Mouse (Mus musculus) cerebellum, postnatal 14 days (tissue): ENCODE data around the gene Msrb3.

Experiments used
- DNase-seq, 2 experiments: peaks; one replicate each; pipeline ENCODE4 v3.0.0; 2021; ENCODE audit warnings: mixed read lengths in 2 of 2

Gene Msrb3

DNA sequence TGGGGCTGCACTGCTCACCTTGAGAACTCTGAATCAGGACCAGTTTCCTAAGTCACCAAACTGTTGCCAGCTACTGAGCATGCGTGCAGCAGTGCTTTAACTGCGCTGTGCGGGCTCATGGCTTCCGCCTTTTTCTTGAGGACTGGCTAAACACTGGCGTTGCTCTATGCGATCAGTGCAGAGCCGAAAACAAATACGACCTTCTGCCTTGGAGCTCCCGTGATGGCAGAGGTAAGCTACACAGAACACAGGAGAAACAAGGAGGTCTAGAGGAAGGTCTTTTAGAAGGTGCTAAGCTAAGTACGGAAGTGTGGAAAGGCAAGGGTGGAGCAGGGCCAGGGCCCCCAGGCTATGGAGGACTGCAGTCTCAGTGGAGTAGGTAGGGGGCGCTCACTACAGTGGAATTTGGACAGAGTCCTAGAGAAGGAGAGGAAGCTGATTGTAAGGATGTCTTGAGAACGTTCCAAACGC lies 41.3 kb downstream of the Msrb3 start:
- peak; percentile 44 to 56 for DNase-seq

- DNase-seq = no peak
These were observed 44.6 kb downstream of the Msrb3 start for GRCm38 (mm10) chr10:120854329-120854728.

DNA sequence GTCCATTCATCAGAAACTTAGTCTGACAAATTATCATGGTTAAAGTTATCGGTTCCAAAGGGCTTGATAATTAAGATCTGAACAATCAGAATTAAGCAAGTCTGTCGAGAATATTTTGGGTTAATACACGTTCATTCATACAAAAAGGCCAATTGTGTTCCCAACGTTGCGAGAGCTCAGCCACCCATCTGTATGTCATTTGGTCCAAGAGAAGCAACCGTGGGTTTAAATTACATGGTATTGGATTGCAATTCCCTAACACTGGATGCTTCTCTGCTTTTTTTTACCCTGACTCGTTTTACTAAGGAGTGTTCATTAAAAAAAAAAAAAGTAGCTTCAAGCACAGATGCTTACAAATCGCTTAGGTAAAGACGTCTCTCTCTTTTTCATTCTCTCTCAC lies 45.1 kb downstream of the Msrb3 start:
- DNase-seq = no peak

DNA sequence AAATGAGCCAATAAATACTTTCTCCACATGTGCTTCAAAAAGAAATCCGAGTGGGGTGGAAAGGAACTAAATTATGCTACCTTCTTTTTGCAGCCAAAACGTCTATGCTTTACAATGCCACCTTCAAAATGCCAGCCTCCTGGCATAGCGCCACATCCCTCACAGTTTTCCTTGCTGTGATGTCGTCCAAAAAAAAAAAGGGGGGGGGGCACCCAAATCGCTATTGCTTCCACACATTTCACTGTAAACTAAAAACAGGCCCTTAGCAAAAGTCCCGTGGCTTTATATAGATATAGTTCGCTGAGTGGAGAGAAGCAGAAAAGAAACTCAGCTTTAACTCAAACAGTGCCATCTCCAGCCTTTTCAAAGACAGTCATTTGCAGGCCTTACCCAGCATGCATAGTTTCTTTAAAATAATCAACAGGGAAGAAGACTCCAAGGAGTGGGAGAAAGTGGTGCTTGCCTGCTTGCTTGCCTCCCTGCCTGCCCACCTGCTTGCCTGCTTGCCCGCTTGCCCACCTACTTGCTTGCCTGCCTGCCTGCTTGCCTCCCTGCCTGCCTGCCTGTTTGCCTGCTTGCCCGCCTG lies 47.6 kb downstream of the Msrb3 start:
- peak; percentile 15 to 23 for DNase-seq

DNA sequence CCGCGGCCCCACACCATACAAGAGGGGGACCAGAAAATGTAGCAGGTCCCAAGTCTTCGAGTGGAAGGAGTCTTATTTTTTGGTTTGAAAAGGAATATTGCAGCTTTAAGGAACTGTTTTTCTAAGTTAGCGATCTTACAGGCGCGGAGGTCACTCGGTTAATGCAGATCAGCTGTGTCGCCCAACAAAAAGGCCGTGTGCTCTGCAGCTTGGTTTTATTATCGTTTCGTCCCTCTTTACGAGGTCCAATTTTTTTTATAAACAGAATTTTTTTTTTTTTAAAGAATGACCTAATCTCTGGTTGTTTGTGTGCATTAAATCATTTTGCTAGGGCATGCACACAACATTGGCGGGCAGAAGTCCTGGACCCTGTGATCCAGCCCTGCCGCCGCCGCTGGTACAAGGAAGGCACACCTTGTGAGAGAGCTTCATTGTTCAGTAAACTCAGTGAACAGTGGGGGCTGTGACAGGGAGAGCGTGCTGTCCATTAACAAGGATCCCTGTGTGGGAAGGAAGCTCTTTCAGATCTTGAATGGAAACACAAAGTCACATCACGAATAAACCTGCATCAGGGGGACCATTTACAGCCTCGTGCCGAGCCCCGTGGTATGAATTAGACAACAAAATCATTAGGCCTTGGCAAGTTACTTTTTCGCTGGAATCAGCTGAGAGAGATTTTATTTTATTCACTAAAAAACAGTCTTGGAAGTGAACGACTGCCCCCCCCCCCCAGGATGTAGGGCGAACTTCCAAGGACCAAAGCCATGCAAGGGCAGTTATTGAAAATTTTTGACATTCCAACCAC lies 48.3 kb downstream of the Msrb3 start:
- DNase-seq = no peak

- DNase-seq = no peak
These were observed 50.2 kb downstream of the Msrb3 start for GRCm38 (mm10) chr10:120848677-120849076.

DNA sequence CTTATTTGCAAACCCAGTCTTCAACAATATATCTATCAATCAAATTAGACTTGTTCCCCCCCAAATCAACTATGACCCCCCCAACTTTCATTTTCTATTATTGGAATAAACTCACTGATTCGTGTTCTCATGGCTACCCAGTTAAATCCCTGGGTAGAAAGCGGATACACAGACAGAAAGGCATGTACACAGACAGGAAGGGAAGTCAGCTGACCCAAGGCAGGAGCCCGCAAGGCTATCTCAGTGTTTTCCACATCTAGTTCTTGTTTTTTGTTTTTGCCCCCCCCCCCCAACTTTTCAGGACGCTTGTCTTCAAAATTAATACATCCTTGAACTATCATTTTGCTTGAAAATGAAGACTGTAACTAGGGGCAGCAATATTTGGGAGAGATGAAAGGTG lies 51.1 kb downstream of the Msrb3 start:
- DNase-seq = no peak

DNA sequence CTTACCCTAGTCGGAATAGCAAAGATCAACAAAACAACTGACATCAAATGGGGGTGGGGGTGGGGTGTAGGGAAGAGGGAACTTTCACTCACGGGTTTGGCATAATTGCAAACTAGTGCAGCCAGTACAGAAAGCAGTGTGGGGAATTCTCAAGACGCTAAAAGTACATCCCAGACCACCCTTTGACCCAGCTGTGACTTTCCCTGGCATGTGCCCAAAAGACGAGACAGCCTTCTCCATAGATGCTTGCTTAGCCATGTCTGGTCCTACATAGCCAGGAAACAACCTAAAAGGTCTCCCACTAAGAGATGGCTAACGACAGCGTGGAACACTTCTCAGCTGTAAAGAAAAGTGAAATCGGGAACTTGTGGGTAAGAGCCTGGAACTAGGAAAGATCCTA lies 58.9 kb downstream of the Msrb3 start:
- no peak for DNase-seq

DNA sequence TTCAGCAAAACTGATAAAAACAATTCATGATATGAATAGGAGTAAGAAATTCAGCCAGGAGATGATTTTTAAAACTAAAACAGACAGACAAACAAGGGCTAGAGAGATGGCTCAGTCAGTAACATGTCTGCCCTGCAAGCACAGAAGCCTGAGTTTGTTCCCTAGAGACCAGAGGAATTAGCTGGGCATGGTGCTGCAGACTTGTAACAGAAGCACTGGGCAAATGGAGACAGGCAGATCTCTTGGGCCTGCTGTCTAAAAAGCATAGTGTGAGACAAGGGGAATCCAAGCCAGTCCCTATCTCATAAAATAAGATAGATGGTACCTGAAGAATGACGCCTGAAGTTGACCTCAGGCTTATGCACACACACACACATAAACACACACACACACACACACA lies 64.4 kb downstream of the Msrb3 start:
- DNase-seq = no peak

DNA sequence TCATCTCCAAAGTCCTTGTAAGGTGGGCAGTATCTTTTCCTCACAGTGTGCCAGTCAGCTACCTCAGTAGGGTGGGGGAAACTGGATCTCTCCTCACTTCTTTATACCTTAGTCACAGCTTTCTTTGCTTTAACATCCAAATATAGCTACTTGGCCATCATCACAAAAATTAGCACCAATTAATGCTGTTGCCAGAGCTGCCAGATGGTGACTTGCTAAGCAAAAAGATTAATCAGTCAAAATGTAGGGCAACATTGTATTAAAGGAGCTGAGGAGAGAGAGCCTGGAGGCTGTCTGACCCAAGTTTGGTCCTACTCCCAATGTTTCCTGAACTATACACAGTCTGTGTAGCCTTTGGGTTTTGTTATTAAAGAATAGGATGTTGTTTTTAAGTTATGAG lies 65.1 kb downstream of the Msrb3 start:
- DNase-seq = peak; percentile 35 to 61

DNA sequence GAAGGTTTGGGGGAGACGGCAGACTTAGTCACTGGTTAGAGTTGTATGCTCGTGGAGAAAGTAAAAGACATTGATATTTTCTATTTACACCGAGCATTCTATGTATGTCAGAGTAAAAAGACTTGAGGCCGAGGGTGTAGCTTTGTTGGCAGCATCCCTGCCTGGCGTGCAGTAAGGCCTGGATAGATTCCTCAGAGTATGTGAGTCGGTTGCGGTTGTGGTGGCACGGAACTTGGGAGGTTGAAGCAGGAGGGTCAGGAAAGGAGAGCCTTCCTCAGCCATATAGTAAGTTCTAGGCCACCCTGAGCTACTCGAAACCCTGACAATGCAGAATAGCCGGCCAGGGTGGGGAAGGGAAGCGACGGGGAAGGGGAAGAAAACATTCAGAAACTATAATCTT lies 71.1 kb downstream of the Msrb3 start:
- no peak for DNase-seq

GRCm38 (mm10) chr10:120826795-120827669 lies 71.9 kb downstream of the Msrb3 start:
- DNase-seq = no peak

DNA sequence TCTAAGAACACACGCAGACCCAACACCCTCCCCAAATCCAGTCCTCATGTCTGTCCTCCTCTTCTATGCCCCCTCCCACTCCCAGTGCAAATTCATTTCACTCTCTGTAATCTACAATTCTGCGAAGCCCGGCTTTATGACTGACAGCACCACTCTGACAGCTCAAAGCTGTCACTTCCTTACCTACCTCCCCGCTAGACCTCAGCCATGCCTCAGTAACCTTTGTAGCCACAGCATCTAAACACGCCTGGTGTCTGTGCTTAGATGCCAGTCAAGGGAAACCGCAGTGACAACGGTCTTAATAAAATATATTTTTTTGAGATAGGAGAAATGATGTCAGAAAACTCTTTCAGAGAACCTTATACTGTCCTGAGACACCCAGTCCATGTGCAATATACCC lies 72.5 kb downstream of the Msrb3 start:
- no peak for DNase-seq

DNA sequence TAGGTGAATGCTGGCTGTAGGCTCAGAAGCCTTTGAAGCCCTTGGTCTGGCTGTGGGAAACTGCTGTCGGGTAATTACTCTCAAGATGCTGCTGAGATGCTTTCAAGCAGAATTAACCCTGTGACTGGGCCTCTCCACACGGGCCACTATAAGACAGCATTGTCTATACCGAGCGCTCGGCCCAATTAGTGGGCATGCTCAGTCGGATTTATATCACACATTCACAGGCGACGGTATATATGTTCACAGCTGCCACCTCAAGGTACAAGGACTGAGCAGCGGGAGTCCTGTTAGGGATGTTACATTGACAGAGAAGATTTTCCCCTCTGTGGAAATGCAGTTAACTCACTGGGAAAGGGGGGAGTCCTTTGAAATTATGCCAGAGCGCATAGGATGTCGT lies 73.3 kb downstream of the Msrb3 start:
- DNase-seq = no peak

DNA sequence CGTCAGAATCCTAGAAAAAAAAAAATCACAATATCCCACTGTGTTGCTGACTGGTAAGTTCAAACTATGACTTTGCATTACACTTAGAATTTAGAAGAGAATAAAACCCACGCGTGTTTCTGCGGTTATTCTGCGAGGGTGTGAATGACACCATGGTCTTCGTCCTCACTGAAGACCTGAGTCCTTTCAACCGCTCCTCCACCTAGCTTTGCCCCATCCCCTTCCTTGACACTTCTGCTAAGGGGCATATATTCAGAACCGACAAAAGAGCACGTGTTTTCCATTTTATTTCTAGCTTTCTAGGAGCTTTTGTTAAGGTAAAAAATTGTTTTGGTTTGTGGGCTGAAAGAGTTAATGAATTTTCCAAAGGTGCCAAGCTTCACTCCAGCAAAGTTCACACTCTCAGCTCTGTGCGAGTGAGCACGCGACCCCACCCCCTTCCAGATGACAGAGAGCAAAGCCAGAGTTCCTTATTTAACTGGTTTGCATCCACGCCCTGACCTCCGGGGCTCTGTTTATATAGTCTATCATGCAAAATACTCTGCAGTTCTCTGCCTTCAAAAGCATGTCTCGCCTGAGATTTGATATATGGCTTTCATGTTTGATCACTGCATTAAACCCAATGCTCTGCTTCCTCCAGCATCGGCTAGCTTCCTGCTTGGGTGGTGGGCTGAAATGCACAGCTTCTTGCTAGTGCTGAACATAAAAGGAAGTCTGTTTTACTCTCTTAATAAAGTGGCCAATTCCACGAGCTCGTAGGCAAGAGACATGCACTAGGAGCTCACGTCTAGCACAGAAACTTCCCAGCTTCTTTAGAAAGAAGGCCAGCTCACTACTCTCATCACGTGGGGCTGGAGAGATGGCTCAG lies 77.2 kb downstream of the Msrb3 start:
- no peak for DNase-seq

DNA sequence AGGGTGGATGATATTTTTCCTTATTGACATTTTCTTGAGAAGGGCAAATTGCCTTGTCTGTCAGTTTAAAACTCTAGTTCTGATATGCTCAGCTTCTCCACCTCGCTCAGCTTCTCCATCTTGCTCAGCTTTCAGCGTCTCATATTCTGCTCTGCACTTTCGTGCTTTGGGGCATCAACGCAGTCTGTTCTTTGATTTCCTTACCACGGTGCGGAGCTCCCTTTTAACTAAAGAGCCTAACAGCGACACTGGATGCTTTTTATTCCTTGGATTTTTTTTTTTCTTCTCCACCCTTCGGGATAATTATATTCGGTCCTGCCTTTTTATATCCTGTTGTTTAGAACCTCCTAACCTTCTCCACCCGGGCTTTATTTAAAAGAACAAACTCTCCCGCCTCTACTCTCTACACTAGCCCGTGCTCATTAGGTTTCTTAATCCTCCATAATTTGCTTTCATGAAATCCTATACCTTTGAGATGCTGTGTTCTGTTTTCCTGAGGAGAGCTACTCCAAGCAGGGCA lies 78.1 kb downstream of the Msrb3 start:
- DNase-seq = no peak

DNA sequence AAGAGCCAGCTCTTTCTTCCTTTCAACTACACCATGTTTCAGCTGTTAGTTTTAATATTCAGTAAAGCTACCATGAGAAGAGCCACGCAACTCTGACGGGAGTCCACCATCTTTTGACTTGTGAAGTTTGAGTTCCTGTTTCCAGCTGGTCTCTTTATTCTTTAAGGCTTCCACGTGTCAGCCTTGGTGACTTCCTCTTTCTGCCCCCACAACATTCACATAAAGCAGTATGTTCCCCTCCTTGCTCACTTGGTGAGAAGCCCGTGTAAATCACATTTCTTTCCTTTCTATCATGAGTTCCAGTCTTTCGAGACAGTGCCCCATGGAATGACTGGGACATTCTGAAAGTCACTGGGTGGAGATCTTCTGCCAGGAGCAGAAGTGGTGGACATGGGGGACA lies 83.6 kb downstream of the Msrb3 start:
- no peak for DNase-seq

GRCm38 (mm10) chr10:120811796-120812443 lies 87.0 kb downstream of the Msrb3 start:
- DNase-seq = no peak

- no peak for DNase-seq
These were observed 87.9 kb downstream of the Msrb3 start for GRCm38 (mm10) chr10:120810832-120811571.

- no peak for DNase-seq
These were observed 88.7 kb downstream of the Msrb3 start for GRCm38 (mm10) chr10:120810053-120810696.
